Mouse (Mus musculus) brown adipose tissue, adult 24 weeks (tissue): ENCODE measurements around the gene Naa80. TPM values are rescaled to one million over a fixed set of nuclear protein-coding genes. Genes with fewer than 3 reads are reported as not detected.

Experiments used
- polyA plus RNA-seq: library from polyadenylated mRNA; stranded (reverse); fragments of >200 nt; gene quantifications from 2 replicates; pipeline ENCODE4 v1.2.4, GENCODE M21; 2012; ENCODE audit not compliant: missing spikeins, insufficient read depth, insufficient read length

Naa80 gene
- polyA plus RNA-seq, 1 experiment = 31.3 TPM

Other genes starting within 250 kb of the Naa80 start
- 52.8 and 58.3 TPM in 2 replicates for gene Hemk1, start 240.5 kb upstream of the Naa80 start, polyA plus RNA-seq
- 8.8 and 22.5 TPM in 2 replicates for gene 6430571L13Rik, start 238.3 kb upstream of the Naa80 start, polyA plus RNA-seq
- gene Cacna2d2, start 179.3 kb upstream of the Naa80 start, polyA plus RNA-seq = not detected in 2 replicates
- 11.9 and 14.1 TPM in 2 replicates for gene Tmem115, start 44.9 kb upstream of the Naa80 start, polyA plus RNA-seq
- 6.1 and 6.3 TPM in 2 replicates for gene Cyb561d2, start 36.7 kb upstream of the Naa80 start, polyA plus RNA-seq
- 19.2 and 22.5 TPM in 2 replicates for gene Nprl2, start 36.7 kb upstream of the Naa80 start, polyA plus RNA-seq
- gene Zmynd10, start 31.6 kb upstream of the Naa80 start, polyA plus RNA-seq = not detected in 2 replicates
- gene Rassf1, start 27.3 kb upstream of the Naa80 start, polyA plus RNA-seq = 10.9 and 15.2 TPM in 2 replicates
- 31.2 and 49.0 TPM in 2 replicates for gene Tusc2, start 15.6 kb upstream of the Naa80 start, polyA plus RNA-seq
- gene Hyal2, start 10.9 kb upstream of the Naa80 start, polyA plus RNA-seq = 14.1 and 14.2 TPM in 2 replicates
- gene Hyal1, start 2.0 kb upstream of the Naa80 start, polyA plus RNA-seq = 25.2 and 46.4 TPM in 2 replicates
- gene Hyal3, start 1.9 kb downstream of the Naa80 start, polyA plus RNA-seq = 0.63 TPM in 1 of 2 replicates, not detected in the other
- 21.6 and 23.7 TPM in 2 replicates for gene Ifrd2, start 8.8 kb downstream of the Naa80 start, polyA plus RNA-seq
- 3.3 and 3.8 TPM in 2 replicates for gene Sema3b, start 30.3 kb downstream of the Naa80 start, polyA plus RNA-seq
- gene Gnai2, start 56.5 kb downstream of the Naa80 start, polyA plus RNA-seq = 87.2 and 112 TPM in 2 replicates
- gene Slc38a3, start 90.6 kb downstream of the Naa80 start, polyA plus RNA-seq = 0.83 and 3.3 TPM in 2 replicates
- not detected in 2 replicates for gene Gnat1, start 100.8 kb downstream of the Naa80 start, polyA plus RNA-seq
- 3.1 and 3.2 TPM in 2 replicates for gene Sema3f, start 131.6 kb downstream of the Naa80 start, polyA plus RNA-seq
- 37.4 and 47.2 TPM in 2 replicates for gene Rbm5, start 192.1 kb downstream of the Naa80 start, polyA plus RNA-seq